Mouse (Mus musculus): ENCODE data around the gene Pla2g4b. TPM values are rescaled to one million over a fixed set of nuclear protein-coding genes. Genes with fewer than 3 reads are reported as not detected.
A peak's percentile ranks its signal among the peaks of the same experiment; 100 is the strongest.

Pla2g4b gene
- total and polyA plus RNA-seq, 3 experiments, result 0.90 to 2.7 (median 2.5) TPM

DNA sequence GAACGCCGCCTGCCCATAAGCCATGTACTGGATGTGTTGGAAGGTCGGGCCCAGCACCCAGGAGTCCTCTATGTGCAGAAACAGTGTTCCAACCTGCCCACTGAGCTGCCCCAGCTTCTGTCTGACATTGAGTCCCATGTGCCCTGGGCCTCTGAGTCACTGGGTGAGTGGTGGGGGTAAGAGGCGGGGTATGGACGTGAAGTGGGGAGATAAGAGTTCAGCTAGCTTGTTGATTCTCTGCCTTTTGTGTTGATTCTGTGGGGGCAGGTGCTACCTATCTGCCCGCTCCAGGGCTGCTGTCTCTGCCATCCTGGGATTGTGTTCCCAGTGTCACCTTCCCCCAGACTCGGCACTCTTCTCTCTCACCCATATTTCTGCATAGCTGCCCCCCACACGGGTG is 2.8 kb upstream of the Pla2g4b start:
- H3K79me2 ChIP-seq (replicated peaks; ENCODE audit: control insufficient read depth, extremely low read depth, insufficient read depth, poor library complexity, severe bottlenecking), result no peaks in the 10 kb centered on the region
- no peak for DNase-seq (ENCODE audit: extremely low read depth)
- no peak overlapping the region for H3K4me2 ChIP-seq (ENCODE audit: insufficient read depth, low read depth, poor library complexity, severe bottlenecking)
- no peak overlapping the region for H3K4me3 ChIP-seq (replicated peaks in 1 of 3; ENCODE audit: low read depth in 2 of 3, low read length in 2 of 3, poor library complexity in 1 of 3)
- no peaks in the 10 kb centered on the region for H3K27me3 ChIP-seq (replicated peaks)
- H3K36me3 ChIP-seq (replicated peaks in 1 of 2; ENCODE audit: control insufficient read depth in 1 of 2, insufficient read depth in 1 of 2, low read length in 1 of 2), result peaks cover 42 to 68% of the 10 kb centered on the region in 2 experiments
- TF ChIP-seq ZNF384 (IDR thresholded peaks at IDR 0.05; ENCODE audit: low read depth, low read length) (no peak), POLR2AphosphoS2 (IDR thresholded peaks at IDR 0.05; ENCODE audit: low read depth, low read length) (no peak), MAX (IDR thresholded peaks at IDR 0.05; ENCODE audit: low read length) (no peak), EP300 (IDR thresholded peaks at IDR 0.05; ENCODE audit: low read length) (no peak), NRF1 (IDR thresholded peaks at IDR 0.05; ENCODE audit: low read depth, low read length) (no peak), TBP (conservative IDR thresholded peaks at IDR 0.05; ENCODE audit: low read depth, low read length) (no peak), USF2 (conservative IDR thresholded peaks at IDR 0.05; ENCODE audit: low read depth, low read length) (no peak), CTCF (conservative IDR thresholded peaks at IDR 0.05 in 1 of 2, IDR thresholded peaks at IDR 0.05 in 1 of 2; ENCODE audit: low read depth in 2 of 2, low read length in 2 of 2) (no peak)
- H3K9ac ChIP-seq (ENCODE audit: insufficient read depth, low read depth), result no peak overlapping the region
- peaks cover 5 to 48% of the 10 kb centered on the region in 2 experiments; a peak in 3 of 4 replicates for H3K4me1 ChIP-seq (ENCODE audit: control insufficient read depth in 1 of 2, insufficient read depth in 2 of 2)
- in situ Hi-C loops (cut with MboI; ENCODE audit: low pct_ligation_motif_present, low pct_unique_long_range_greater_than_20kb, low sequenced_read_pairs), result no loop called here
- no peak overlapping the region for H3K27ac ChIP-seq (ENCODE audit: insufficient read depth, low read depth)
- no peaks in the 10 kb centered on the region for H3K9me3 ChIP-seq (replicated peaks; ENCODE audit: low read length)
- dilution Hi-C loops (cut with MboI; ENCODE audit: extremely low pct_ligation_motif_present, extremely low pct_unique_long_range_greater_than_20kb, low sequenced_read_pairs), result no loop called here

DNA sequence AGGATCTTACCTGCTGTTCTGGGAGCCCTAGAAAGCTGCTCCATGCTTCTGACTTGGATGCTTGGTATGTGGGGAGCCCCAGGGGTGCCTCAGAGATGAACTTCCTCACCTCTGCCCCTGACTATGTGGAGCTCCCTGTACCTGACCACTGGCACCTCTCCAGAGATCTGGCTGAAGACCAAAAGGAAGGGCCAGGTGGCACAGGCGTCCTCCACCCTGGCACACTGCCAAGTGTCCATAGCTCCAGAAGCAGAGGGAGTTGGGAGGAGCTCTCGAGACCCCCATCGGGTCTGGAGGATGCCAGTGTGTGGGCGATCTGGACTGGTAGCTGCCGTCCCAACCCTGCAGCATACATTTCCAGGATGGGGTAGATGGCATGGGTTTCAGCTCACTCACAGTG is 509 bp downstream of the Pla2g4b start:
- in situ Hi-C loops (cut with MboI; ENCODE audit: low pct_ligation_motif_present, low pct_unique_long_range_greater_than_20kb, low sequenced_read_pairs), result no loop called here

DNA sequence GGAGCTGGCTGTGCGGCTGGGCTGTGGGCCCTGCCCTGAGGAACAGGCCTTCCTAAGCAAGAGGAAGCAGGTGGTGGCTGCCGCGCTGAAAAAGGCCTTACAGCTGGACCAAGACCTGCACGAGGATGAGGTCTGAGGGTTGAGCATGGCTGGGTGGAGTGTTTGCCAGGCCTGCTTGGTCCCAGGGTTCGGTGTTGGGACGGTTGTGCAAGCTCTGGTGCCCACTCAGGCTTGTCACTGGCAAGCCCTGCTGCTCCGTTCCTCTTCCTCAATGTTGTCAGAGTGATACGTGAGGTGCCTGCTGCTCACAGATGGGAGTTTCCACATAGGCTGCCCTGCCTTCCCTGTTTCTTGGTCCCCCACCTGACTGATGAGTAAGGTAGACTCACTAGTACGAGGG is 4.5 kb downstream of the Pla2g4b start:
- dilution Hi-C loops (cut with MboI; ENCODE audit: extremely low pct_ligation_motif_present, extremely low pct_unique_long_range_greater_than_20kb, low sequenced_read_pairs) (no loop called here), in situ Hi-C loops (cut with MboI; ENCODE audit: low pct_ligation_motif_present, low pct_unique_long_range_greater_than_20kb, low sequenced_read_pairs) (no loop called here)
- DNase-seq (ENCODE audit: extremely low read depth), result peak; percentile 21
- Histone ChIP-seq H3K4me1 (ENCODE audit: control insufficient read depth in 1 of 2, insufficient read depth in 2 of 2) (peaks cover 0 to 32% of the 10 kb centered on the region in 2 experiments; a peak in 2 of 4 replicates), H3K9me3 (replicated peaks; ENCODE audit: low read length) (no peaks in the 10 kb centered on the region), H3K27me3 (replicated peaks) (no peaks in the 10 kb centered on the region), H3K4me3 (replicated peaks in 1 of 3; ENCODE audit: low read depth in 2 of 3, low read length in 2 of 3, poor library complexity in 1 of 3) (no peak overlapping the region), H3K9ac (ENCODE audit: insufficient read depth, low read depth) (no peak overlapping the region), H3K36me3 (replicated peaks in 1 of 2; ENCODE audit: control insufficient read depth in 1 of 2, insufficient read depth in 1 of 2, low read length in 1 of 2) (peaks cover 72 to 94% of the 10 kb centered on the region in 2 experiments), H3K4me2 (ENCODE audit: insufficient read depth, low read depth, poor library complexity, severe bottlenecking) (no peak overlapping the region), H3K79me2 (replicated peaks; ENCODE audit: control insufficient read depth, extremely low read depth, insufficient read depth, poor library complexity, severe bottlenecking) (no peaks in the 10 kb centered on the region), H3K27ac (ENCODE audit: insufficient read depth, low read depth) (no peak overlapping the region)
- TF ChIP-seq ELF1 (IDR thresholded peaks at IDR 0.05; ENCODE audit: low read depth, low read length) (no peak), ZC3H11A (IDR thresholded peaks at IDR 0.05; ENCODE audit: low read depth, low read length) (no peak), MXI1 (IDR thresholded peaks at IDR 0.05; ENCODE audit: low read depth, low read length) (no peak), EP300 (IDR thresholded peaks at IDR 0.05; ENCODE audit: low read length) (no peak), ZKSCAN1 (IDR thresholded peaks at IDR 0.05; ENCODE audit: borderline replicate concordance, low read depth, low read length) (no peak), ZMIZ1 (IDR thresholded peaks at IDR 0.05; ENCODE audit: low read depth, low read length) (no peak), UBTF (IDR thresholded peaks at IDR 0.05; ENCODE audit: low read depth, low read length) (no peak), E2F4 (IDR thresholded peaks at IDR 0.05; ENCODE audit: insufficient replicate concordance, low read depth, low read length) (no peak), RCOR1 (conservative IDR thresholded peaks at IDR 0.05; ENCODE audit: low read depth, low read length) (no peak), RAD21 (IDR thresholded peaks at IDR 0.05; ENCODE audit: low read depth, low read length) (no peak), SMC3 (IDR thresholded peaks at IDR 0.05; ENCODE audit: low read depth, low read length) (no peak), CHD1 (IDR thresholded peaks at IDR 0.05; ENCODE audit: low read depth, low read length) (no peak), TBP (conservative IDR thresholded peaks at IDR 0.05; ENCODE audit: low read depth, low read length) (no peak), POLR2AphosphoS2 (IDR thresholded peaks at IDR 0.05; ENCODE audit: low read depth, low read length) (no peak)

More for the DNA sequence above, 509 bp downstream of the Pla2g4b start:
- DNase-seq (ENCODE audit: extremely low read depth), result no peak
- TF ChIP-seq ZMIZ1 (IDR thresholded peaks at IDR 0.05; ENCODE audit: low read depth, low read length), result no peak
- TF ChIP-seq GABPA (IDR thresholded peaks at IDR 0.05; ENCODE audit: insufficient replicate concordance, low read depth, low read length), result no peak
- no peak for TF ChIP-seq ELF1 (IDR thresholded peaks at IDR 0.05; ENCODE audit: low read depth, low read length)
- no peak overlapping the region for H3K27ac ChIP-seq (ENCODE audit: insufficient read depth, low read depth)
- dilution Hi-C loops (cut with MboI; ENCODE audit: extremely low pct_ligation_motif_present, extremely low pct_unique_long_range_greater_than_20kb, low sequenced_read_pairs), result no loop called here
- H3K79me2 ChIP-seq (replicated peaks; ENCODE audit: control insufficient read depth, extremely low read depth, insufficient read depth, poor library complexity, severe bottlenecking), result no peaks in the 10 kb centered on the region
- peaks cover 66 to 95% of the 10 kb centered on the region in 2 experiments for H3K36me3 ChIP-seq (replicated peaks in 1 of 2; ENCODE audit: control insufficient read depth in 1 of 2, insufficient read depth in 1 of 2, low read length in 1 of 2)
- no peaks in the 10 kb centered on the region for H3K27me3 ChIP-seq (replicated peaks)
- H3K9me3 ChIP-seq (replicated peaks; ENCODE audit: low read length), result no peaks in the 10 kb centered on the region
- H3K4me3 ChIP-seq (replicated peaks in 1 of 3; ENCODE audit: low read depth in 2 of 3, low read length in 2 of 3, poor library complexity in 1 of 3), result no peak overlapping the region
- no peak overlapping the region for H3K4me2 ChIP-seq (ENCODE audit: insufficient read depth, low read depth, poor library complexity, severe bottlenecking)
- H3K9ac ChIP-seq (ENCODE audit: insufficient read depth, low read depth), result no peak overlapping the region
- H3K4me1 ChIP-seq (ENCODE audit: control insufficient read depth in 1 of 2, insufficient read depth in 2 of 2), result peaks cover 0 to 50% of the 10 kb centered on the region in 2 experiments; a peak in 2 of 4 replicates

All from CH12.LX (cell line).